Mouse (Mus musculus) naive thymus-derived CD4-positive, alpha-beta T cell, adult 2 months (primary cell): ENCODE measurements around the gene Ttbk1.

ENCODE experiments used
- DNase-seq: peaks from one replicate; pipeline ENCODE4 v3.0.0-alpha.2; 2011; ENCODE audit warnings: low read depth

Gene Ttbk1

DNA sequence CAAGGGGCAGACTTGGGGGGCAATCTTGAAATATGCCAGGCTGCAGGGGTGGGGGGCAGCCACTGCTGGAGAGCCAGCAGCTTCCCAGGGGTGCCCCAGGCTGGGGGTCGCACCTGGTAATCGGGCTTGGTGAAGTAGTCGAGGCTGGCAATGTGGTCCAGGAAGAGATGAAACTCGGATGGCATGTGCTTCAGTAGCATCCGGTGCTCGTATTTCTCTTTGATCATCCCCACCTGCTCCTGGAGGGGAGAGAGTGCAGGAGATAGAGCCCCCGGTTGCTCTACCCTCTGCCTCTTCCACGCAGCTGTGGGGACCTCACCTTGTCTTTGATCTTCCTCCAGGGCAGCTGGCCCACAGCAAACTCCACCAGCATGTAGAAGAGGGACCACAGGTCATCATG lies 10.9 kb downstream of the Ttbk1 start:
- no peak for DNase-seq

DNA sequence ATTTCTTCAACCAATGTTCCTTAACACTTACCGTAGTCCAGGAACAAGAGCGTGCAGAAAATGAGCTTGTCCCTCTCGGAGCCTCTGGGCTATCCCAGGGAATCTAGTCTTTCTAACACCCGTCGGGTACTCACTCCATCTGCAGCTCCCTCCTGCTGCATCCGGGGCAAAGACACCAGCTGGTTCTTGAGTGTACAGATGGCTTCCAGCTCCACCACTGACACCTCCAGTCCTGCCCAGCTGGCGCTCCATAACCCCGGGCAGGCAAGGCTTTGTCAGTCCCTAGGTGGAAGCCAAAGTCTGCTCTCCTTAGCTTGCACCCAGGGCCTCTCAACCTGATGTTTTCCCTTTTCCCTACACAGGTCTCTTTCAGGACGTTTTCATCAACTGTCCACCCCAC lies 19.6 kb downstream of the Ttbk1 start:
- DNase-seq: no peak

DNA sequence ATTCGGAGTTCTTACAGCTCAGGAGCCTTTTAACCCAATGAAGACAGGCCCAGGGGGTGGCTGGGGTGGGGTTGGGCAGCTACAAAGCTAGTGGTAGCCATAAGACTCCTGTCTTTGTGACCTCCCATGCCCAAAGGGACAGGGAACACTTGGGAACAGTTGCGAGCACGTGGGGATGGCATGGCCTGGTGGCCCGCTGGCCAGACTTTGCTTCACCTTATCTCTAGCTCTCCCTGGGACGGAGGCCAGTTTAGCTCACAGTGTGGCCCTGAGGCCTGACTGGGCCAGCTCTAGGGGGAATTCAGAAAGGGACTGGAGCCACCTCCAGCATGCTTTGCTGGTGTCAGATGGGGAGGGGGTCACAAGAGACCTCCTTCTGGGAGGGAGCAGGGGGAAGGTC lies 25.2 kb downstream of the Ttbk1 start:
- DNase-seq: no peak

DNA sequence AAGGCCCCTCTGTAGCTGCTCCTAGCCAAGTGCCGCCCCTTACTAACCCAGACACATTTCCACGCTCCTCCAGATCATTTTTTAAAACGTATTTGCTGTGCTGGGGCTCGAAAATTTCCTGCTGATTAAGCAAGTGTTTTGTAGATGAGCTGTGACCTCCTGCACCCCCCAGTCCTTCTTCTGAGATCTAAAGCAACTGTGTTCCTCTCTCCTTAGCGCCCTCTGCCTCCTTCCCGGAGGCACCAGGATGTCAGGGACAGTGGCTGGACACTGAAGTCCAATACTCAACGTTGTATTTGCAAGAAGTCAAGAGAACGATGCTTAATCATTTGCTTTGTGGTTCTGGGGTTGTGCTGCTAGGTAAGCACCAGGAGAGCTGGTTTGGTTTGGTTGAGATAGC lies 26.1 kb downstream of the Ttbk1 start:
- no peak for DNase-seq

DNA sequence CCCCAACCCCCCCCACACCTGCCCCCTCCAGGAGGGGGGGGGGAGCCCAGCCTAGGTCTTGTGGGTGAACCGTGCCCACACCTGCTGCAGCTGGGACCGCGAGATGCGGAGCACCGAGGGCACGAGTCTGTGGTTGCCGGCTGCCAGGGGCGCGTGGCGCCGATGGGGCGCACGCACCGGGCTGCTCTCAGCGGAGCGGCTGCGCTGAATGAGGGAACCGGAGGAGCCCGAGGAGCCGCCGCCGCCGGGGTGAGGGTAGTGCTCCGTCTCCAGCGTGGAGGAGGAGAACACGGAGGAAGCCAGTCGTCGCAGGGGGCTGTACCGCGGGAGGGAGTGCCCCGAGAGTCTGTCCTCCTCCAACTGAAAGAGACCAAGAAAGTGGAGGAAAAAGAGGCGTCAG lies 26.8 kb downstream of the Ttbk1 start:
- DNase-seq: no peak

DNA sequence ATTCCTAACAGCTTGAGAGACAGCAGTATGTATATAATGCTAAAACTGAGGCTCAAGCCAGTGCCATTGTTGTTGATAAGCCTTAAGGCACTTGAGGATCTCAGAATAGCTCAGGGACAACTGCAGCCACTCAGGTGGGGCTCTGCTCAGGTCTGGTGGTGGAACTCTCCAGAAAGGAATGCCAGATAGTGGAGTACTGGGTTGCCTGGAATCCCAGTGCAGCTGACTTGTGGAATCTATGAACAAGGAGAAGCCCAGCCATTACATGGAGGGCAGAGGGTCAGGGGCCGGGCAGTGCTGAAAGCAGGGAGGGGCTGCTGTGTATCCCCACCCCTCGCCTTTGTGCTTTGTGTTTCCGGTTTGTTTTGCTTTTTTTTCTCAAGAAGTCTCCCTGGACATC lies 29.0 kb downstream of the Ttbk1 start:
- DNase-seq: no peak

DNA sequence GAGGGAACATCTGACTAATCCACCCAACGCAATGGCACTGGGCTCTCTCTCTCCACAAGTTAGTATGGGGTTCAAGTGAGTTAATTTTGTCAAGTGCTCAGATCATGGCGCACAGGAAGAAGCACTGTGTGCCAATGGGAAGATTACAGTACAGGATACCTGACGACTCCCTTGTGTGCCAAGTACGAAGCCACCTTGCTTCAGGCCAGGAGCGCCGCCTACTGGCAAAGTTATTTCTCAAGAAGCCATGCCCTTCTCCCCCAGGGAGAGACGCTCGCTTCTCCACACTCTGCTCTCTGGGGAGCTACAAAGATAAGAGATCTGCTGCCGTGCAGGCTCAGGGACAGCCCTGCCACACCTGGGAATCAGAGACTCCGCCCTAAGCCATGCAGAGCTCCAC lies 29.7 kb downstream of the Ttbk1 start:
- peak; percentile 51 for DNase-seq

DNA sequence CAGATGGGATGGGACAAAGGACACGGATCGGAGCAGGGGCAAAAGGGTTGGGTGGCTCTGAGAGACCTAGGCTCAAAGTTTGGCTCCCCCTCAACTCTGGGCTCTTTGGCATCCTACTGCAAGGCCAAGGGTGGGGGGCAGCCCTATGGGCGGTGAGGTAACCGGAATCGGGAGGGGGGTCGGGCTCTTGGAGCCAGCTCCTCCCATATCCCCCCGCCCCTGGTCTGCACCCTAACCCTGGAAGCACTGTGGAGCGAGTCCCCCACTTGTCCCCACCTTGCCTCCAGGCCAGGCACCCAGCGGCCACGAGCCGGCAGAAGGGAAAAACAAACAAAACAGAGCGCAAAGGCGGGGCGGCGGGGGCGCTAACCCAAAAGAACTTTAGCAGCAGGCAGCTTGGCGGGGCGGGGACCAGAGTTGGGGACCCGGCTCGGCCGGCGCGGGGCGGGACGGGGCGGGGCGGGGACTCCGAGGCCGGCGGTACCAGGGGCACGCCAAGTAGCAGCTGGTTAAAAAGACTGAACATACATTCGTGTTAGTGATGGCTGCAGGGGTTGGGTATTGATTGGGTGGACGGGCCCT lies 32.3 kb downstream of the Ttbk1 start:
- no peak for DNase-seq

DNA sequence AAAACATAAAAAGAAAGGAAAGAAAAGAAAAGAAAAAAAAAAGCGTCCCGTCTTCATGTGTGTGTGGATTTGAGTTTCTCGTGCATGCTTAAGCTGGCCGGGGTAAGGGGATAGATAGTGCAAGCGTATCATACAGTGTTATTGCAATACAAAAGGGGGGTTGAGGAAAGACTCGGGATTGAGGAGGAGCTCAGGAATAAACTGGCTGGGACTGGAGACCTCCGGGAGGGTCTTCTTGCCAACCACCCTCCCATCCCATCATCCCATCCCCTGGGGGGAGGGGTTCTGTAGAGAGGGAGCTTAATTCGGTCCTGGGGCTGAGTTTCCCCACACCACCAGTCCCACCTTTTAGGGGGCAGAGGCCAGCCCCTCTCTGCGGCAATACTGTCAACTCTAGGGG lies 32.9 kb downstream of the Ttbk1 start:
- DNase-seq: no peak

DNA sequence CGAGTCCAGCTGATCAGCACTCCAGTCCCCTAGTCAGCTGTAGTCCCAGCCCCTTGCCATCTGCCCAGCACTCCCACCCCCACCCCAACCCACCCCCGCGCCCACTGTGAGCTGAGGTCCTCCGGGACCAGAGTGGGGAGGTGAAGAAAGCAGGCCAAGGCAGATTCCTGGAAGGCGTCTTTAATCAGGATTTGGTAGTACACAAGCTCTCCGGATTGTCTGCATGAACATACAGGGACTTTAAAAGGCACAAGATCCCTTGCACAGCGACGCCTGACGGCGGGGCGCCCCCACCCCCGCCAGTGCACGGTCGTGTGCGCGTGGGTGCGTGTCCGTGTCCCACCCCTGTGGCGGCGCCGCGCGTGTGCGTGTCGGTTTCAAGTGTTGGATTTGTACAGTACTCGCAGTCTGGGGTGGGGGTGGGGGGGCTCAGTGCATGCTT lies 33.5 kb downstream of the Ttbk1 start:
- no peak for DNase-seq

DNA sequence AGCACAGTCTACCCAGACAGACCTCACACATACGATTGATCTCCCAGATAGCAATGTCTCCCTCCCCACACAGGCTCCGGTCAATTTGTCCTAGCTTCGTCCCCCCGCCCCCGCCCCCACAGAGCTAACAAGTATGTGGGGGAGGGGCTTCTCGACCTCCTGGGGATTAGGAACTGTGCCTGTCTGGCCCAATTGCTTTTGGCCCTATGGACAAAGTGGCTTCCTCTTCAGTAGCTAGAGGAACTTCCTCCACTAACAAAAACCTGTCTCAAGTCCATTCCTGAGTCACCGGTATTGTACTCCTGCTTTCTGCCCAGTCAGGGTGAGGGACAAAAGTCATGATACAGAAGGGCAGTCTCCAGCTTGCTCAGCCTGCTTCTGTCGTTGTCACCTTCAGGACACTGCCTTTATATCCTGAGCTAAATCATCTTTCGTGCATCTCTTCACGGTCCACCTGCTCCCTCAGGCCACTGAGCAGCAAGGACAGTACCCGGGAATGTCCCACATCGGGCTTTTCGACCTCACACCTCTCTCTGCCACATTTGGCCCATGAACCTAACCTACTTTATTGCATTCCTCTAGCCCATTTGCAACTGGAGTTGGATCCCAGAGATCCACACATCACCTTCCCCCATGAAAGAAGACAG lies 34.0 kb downstream of the Ttbk1 start:
- no peak for DNase-seq

DNA sequence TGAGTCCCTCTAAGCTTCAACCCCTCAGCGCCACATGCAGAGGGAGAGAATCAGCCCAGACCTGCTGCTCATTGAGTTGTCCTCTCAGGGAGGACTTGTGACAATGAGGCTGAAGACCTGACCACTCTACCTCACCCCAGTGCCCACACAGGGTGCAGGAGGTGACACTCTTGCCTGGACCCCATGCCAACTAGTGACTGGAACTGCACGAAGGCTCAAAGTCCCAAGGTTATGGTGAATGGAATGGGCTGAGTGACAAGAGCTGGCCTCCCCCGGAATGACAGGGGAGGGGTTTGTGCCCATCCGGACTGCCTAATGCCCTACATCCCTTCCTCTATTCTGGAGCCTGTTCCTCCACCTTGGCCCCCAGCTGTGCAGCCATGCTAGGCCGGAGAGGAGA lies 34.8 kb downstream of the Ttbk1 start:
- DNase-seq: no peak

DNA sequence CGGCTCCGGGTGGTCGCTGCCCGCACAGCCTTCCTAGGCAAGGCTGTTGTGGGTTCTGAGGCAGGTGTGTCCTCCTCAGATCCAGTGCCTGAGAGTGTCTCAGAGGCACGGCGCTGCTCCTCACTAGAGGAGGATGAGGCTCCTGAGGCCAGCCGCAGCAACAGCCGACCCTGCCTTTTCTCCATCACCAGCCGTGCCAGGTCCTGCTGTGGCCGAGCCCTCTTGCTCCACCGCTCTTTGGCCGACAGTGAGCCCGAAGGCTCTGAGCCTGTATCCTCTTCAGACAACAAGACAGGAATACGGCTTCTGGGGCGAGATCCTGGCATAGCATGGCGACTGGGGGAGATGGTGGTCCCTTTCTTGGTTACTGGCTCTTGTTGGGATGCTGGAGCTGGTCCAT lies 41.2 kb downstream of the Ttbk1 start:
- no peak for DNase-seq

DNA sequence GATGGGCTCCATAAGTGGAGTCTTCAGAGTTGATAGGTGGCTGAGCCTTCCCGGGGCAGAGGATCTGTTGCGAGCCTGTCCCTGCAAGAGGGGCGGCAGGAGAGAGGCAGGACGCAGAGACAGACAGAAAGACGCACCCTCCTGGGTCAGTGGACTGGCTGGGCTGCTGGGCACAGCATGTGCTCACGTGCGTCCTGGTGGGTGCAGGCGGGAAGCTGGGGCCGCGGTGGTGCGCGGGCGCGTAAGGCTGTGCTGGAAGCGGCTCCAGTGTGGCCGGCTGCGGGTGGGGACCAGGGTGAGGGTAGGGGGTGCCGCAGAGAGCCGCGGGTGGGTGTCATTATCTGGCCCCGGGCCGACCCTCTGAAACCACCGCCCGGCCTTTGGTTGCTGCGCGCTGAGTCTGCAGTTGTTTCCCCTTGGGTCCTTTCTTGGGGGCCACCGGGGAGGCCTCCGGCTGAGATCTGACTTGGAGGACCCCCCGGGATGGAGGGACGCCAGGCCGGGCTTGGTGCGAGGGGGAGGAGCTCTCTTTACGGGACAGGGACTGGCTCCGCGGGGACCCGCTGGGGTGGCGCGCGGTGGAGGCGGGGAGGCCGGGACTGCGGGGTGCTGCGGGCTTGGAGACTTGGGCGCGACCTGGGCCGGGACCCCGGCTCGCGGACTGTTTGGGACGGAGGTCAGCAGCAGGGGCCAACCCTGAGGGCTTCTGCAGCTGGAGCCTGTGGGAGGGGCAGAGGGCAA lies 42.5 kb downstream of the Ttbk1 start:
- DNase-seq: no peak

DNA sequence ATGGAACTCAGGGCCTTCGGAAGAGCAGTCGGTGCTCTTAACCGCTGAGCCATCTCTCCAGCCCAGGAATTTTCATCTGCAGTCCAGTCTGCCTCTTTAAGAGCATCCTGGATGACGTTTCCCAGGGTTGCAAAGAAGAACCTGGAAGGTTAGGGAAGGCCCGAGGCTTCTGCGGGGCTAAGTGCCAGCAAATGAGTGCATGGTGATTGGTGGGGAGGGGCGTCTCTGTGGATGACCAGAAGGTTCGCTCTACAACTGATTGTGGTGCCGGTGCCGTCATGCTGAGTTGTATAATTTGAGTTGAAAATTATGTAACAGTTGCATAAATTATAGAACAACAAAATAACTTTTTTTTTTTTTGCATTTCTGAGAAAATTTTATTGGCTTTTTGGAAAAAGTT lies 48.3 kb downstream of the Ttbk1 start:
- DNase-seq: no peak

DNA sequence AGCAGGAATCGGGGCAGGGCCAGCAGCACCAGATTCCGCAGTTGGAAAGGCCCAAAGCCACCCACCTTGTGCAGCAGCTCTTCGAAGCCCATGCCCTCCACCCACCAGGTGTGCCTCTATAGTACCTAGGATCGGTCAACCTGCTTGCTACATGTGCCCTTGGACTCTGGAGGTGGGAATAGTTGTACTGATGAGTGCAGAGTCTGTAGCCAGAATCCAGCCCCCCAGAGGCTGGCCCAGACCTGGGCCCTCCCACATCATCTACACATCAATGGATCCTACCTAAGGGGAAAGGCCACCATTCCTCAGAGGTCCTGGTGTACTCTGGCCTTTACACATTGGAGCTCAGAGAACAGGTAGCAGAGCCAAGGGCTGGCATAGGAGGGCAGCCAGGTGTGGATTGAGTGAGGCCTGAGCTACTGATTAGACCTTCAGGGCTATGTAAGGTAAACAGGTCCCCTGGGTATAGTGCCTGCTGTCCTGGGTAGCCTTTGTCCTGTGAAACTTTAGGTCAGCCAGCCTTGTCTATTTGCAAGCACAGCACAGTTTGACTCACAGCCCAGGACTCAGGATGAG lies 49.1 kb downstream of the Ttbk1 start, which contains the start of gene Slc22a7:
Gene Slc22a7, minus strand, starts transcription at position 160 of the 576 bp plus-strand sequence.
- no peak for DNase-seq

DNA sequence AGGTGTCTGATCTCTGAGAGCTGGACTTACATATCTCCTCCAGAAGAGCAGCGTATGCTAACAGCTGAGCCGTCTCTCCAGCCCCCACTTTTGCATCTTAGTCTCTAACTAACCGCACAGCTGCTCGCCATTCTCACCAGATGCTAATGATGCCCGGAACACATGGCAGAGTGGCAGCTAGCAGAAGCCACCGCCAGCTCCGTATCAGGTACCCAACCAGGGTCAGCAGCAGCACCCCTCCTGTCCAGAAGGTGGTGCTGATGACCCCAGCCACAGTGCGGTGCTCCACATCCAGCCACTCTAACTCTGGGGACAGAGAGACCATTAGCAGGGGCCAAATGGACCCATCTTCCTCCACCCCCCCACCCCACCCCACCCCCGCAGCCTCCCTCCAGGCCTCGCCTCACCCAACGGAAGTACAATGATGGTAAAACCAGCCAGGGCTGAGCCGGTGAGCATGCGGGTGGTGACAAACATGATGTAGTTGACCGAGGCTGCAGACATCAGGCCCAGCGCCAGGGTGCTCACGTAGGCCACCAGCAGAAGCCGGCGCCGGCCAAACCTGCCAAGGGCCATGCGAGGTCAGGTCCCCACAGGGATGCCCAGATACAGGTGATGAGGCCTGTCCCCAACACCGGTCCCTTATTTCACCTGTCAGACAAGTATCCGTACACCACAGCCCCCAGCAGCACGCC lies 50.7 kb downstream of the Ttbk1 start:
- no peak for DNase-seq

DNA sequence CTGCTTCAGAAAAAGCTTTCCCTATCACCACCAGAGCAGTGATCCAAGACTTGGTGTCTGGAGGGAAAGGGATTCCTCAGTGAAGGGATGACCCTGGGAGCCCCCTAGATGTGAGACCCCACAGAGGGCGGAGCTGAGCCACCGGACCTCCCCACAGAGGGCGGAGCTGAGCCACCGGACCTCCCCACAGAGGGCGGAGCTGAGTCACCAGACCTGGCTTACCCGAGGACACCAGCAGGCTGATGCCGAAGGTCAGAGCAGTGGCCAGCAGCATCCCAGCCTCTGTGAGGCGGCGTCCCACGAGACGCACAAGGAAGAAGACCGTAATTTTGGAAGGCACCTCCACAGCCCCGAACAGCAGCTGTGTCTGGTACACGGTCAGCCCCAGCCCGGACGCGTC lies 53.8 kb downstream of the Ttbk1 start:
- no peak for DNase-seq

DNA sequence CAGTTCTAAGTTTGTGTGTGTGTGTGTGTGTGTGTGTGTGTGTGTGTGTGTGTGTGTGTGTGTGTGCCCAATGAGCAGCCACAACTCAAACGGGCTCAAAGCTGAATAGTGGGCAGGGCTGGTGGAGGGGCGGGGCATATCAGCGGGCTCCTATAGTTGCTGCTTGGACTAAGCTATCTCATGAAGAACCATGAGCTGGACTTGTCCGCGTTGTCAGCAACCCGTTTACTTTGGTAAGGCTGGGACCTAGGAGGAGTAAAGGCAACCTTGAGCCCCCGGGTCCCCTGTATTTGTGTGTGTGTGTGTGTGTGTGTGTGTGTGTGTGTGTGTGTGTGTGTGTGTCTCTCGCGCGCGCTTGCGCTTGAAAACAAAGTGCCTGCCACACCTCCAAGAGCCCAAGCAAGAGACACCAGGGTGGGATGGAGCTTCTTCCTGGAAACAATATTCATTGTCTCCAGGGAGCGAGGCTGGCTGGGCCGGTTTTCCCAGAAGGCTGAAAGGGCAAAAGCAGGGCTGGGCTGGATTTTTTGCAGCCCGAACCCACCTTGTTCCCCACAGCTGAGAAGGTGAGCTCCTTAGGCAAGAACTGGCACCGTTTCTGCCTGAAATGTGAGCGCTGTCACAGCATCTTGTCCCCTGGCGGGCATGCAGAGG lies 58.6 kb downstream of the Ttbk1 start, which contains the start of gene Crip3:
Gene Crip3, plus strand, starts transcription at position 166 of the 654 bp plus-strand sequence.
- DNase-seq: no peak

DNA sequence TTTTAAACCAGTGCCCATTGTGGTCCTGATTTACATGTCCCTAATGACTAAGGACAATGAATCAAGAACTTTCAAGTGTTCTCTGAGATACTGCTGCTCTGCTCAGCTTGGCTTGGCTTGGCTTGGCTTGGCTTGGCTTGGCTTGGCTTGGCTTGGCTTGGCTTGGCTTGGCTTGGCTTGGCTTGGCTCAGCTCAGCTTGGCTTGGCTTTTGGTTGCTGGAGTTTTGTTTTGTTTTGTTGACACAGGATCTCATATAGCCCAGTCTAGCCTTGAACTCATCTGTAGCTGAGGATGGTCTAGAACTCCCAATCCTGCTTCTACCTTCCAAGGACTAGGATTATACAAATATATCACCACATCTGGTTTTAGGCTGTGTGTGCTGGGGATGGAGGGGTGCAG lies 61.0 kb downstream of the Ttbk1 start:
- no peak for DNase-seq

DNA sequence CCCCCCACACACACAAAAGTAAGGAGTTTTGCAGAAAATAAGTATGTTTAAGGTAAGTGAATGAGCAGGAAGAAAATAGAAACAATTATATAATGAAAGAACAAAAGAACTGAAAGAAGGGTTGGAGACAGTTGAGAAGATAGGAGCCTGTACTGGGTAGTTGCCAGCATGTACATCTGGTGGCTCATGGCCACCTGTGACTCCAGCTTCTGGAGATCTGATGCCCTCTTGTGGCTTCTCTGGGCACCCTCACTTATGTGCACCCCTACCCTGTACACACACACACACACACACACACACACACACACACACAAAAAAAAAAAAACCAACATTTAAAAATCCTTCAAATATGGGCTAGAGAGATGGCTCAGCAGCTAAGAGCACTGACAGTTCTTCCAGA lies 67.8 kb downstream of the Ttbk1 start:
- no peak for DNase-seq

DNA sequence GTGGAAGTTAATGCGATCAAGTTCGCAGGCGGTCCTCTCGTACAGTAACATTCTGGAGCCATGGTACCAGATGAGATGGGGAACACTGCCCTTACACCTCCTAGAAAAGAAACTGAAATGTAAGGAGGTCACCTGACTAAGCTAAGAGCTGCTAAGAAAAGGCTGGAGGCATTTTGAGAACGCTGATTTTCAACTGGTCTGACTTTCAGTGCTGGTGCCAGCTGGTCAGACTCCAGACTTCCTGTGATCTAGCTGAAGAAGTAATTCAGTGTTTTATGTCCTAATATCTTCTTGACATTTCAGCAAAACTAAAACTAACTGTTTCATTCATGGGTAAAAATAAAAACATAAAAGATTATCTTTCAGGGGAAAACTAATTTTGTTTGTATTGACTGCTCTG lies 68.8 kb downstream of the Ttbk1 start:
- DNase-seq: no peak
